Mouse (Mus musculus) forebrain, embryonic 14.5 days (tissue): ENCODE results near the gene Nudt3. TPM values are rescaled to one million over a fixed set of nuclear protein-coding genes. Genes with fewer than 3 reads are reported as not detected.
A peak's percentile ranks its signal among the peaks of the same experiment; 100 is the strongest.

ENCODE experiments used
- ATAC-seq: fragments of 200-750 bp; cut with Nextera tagmentation; 2 replicates; pipeline ENCODE4 v1.8.0; 2017; ENCODE audit warnings: mild to moderate bottlenecking, moderate library complexity
- DNase-seq: peaks from one replicate; pipeline ENCODE4 v3.0.0-alpha.2; 2015; ENCODE audit warnings: low spot score
- H3K27ac ChIP-seq: fragments of 300-500 bp; sonication (generic); 2 replicates; pipeline ENCODE4 v1.5.1; 2014; ENCODE audit warnings: low read depth, mild to moderate bottlenecking, control low read depth, low read length, moderate library complexity
- H3K27me3 ChIP-seq: fragments of 300-500 bp; sonication (generic); replicated peaks from 2 replicates; pipeline ENCODE4 v1.6.1; 2014; ENCODE audit warnings: low read length, control low read depth, mixed read lengths; ENCODE audit not compliant: control insufficient read depth, insufficient read depth
- H3K36me3 ChIP-seq: fragments of 300-500 bp; sonication (generic); 2 replicates; pipeline ENCODE4 v1.6.1; 2014; ENCODE audit warnings: low read length, control low read depth; ENCODE audit not compliant: control insufficient read depth, insufficient read depth
- H3K4me1 ChIP-seq: fragments of 300-500 bp; sonication (generic); 2 replicates; pipeline ENCODE4 v1.6.1; 2014; ENCODE audit warnings: antibody characterized with exemption, low read length, control low read depth; ENCODE audit not compliant: control insufficient read depth, insufficient read depth
- H3K4me2 ChIP-seq: fragments of 300-500 bp; sonication (generic); 2 replicates; pipeline ENCODE4 v1.6.1; 2014; ENCODE audit warnings: mild to moderate bottlenecking, control low read depth, low read length
- H3K4me3 ChIP-seq: fragments of 300-500 bp; sonication (generic); 2 replicates; pipeline ENCODE4 v1.5.1; 2014; ENCODE audit warnings: low read depth, low read length, control low read depth
- H3K9ac ChIP-seq: fragments of 300-500 bp; sonication (generic); 2 replicates; pipeline ENCODE4 v1.6.1; 2014; ENCODE audit warnings: mild to moderate bottlenecking, low read length, control low read depth, moderate library complexity
- H3K9me3 ChIP-seq: fragments of 300-500 bp; sonication (generic); replicated peaks from 2 replicates; pipeline ENCODE4 v1.6.1; 2016; ENCODE audit warnings: low read length, control low read depth, mixed read lengths; ENCODE audit not compliant: control insufficient read depth
- WGBS: fragments of 180-500 bp; shearing (Covaris S2); extraction: QIAGEN DNeasy Blood & Tissue Kit; methylation state at CpG from one replicate; pipeline ENCODE4 v1.1.7; 2014; 5-methylcytosine and 5-hydroxymethylcytosine counted together
- polyA plus RNA-seq: library from polyadenylated mRNA; unstranded; fragments of >200 nt; fragmentation: Nextera tagmentation; extraction: Ambion mirVana; gene quantifications from 2 replicates; pipeline ENCODE4 v1.2.1, GENCODE M21; 2014

Nudt3 gene
- polyA plus RNA-seq, 1 experiment from 2014 or later: 175 TPM

DNA sequence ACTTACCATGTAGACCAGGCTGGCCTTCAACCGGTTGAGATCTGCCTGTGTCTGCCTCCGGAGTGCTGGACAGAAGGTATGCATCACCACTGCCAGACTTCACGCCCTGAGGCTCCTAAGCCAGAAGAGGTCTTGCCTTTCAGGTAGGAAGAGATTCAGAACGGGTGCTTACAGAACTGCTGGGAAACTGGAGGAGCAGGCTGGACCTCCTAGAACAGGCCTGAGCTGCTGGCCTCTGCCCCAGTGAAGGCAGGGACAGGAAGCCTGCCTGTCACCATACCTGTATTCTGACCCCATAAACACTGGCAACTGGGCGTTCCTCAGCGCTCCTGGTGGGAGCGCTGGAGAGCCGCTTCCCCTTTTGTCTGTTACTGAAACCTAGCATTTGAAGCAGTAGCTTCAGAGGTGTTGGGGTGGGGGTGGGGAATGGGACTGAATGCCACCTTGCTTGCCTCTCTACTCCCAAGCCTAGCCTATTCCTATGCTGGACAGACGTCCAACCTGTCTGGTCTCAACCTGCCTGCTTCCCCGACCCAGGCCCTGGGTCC lies 71.8 kb downstream of the Nudt3 start:
- Histone ChIP-seq H3K4me3 (no peak overlapping the region), H3K36me3 (no peaks in the 10 kb centered on the region), H3K4me2 (no peak overlapping the region), H3K27ac (no peak overlapping the region), H3K27me3 (no peaks in the 10 kb centered on the region), H3K9ac (no peak overlapping the region), H3K4me1 (peaks cover 10% of the 10 kb centered on the region), H3K9me3 (no peaks in the 10 kb centered on the region)
- DNase-seq (no peak), ATAC-seq (no peak)
- WGBS: 58% methylated on average over 10 of the region's 10 CpGs

DNA sequence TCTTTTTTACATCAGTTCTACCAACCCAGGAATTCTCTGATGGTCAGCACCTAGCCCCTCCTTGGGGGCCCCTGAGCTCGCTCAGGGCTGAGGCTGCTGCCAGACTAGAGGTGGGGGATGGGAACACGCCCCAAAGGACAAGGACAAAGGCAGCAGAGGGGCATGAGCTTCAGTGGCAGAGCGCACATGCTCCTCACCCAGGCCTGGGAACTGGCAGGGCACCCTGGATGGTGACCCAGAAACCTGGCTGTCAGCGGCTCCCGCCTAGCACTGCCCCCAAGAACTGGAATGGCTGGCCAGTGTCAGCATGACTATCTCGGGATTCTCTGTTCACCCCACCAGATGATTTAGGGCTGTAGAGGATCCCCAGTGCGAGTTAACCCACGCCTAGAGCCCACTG lies 74.1 kb downstream of the Nudt3 start:
- DNase-seq (peak; percentile 20), ATAC-seq (peak; percentile 54; the same call in 1 of the 2 replicates)
- Histone ChIP-seq H3K27me3 (no peaks in the 10 kb centered on the region), H3K4me1 (peaks cover 7% of the 10 kb centered on the region), H3K9me3 (no peaks in the 10 kb centered on the region), H3K9ac (0 out of 2 replicates have a peak overlapping the region, but pooled peaks have one; percentile 13), H3K4me2 (no peak overlapping the region), H3K36me3 (no peaks in the 10 kb centered on the region), H3K27ac (no peak overlapping the region), H3K4me3 (no peak overlapping the region)
- WGBS: 37% methylated on average over 8 of the region's 8 CpGs

DNA sequence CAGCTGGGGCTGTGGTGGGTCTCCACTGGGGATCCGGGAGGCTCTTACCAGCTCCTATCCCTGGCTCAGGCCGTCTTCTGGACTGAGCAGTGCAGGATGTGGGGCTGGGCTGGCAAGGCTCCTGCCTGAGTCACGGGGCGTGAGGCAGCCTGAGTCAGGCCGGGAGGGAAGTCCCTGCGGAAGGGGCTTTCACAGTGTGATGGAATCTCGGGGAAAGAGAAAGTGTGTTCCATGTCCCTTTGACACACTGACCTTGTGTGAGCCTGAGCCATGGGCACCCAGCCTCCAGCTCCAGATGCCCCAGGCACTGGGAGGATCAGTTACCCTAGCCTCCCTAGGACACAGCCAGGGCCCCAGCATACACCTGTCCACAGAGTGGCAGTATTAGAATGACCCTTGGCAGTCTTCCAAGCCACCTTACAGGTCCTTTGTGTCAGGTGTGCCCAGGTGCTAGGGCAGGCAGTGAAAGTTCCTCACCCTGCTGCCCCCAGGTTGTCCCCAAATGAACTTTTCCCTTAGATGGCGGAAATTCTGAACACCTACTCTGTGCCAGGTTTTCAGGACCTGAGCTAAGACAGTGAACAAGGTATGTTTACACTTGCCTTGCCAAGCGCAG lies 75.9 kb downstream of the Nudt3 start:
- H3K36me3 ChIP-seq: no peaks in the 10 kb centered on the region
- no peaks in the 10 kb centered on the region for H3K27me3 ChIP-seq
- no peak overlapping the region for H3K4me2 ChIP-seq
- H3K9me3 ChIP-seq: no peaks in the 10 kb centered on the region
- H3K4me1 ChIP-seq: peaks cover 7% of the 10 kb centered on the region
- H3K4me3 ChIP-seq: no peak overlapping the region
- ATAC-seq (no peak), DNase-seq (no peak)
- no peak overlapping the region for H3K27ac ChIP-seq
- no peak overlapping the region for H3K9ac ChIP-seq
- whole genome bisulfite sequencing: 80% methylated on average over 9 of the region's 9 CpGs

DNA sequence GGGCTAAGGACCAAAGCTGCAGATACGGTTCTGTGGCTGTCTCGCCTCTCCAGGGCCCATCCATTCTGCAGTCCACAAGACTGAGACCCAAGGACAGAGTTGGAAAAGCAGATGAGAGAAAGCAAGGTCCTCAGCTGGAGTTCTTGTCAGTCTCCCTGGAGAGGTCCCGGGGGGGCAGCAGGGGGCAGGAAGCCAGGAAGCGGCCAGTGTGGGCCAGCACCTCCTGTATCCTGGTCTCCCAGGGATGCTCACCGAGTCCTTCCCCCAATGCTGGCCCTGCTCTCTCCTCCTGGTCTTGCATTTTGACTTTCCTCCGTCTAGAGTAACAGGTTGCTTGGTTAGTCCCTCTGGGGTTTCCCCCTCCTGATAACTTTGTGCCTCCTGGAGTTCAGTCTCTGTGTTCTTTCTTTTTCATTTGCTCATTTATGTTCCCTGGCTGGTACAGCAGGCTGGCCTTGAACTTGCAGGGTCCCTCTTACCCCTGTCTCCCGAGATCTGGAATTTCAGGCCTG lies 76.7 kb downstream of the Nudt3 start:
- Histone ChIP-seq H3K4me3 (no peak overlapping the region), H3K9me3 (no peaks in the 10 kb centered on the region), H3K4me1 (peaks cover 7% of the 10 kb centered on the region), H3K27me3 (no peaks in the 10 kb centered on the region), H3K9ac (no peak overlapping the region), H3K4me2 (no peak overlapping the region), H3K36me3 (no peaks in the 10 kb centered on the region), H3K27ac (no peak overlapping the region)
- no peak for DNase-seq
- 77% methylated on average over 7 of the region's 7 CpGs for WGBS
- ATAC-seq: no peak

DNA sequence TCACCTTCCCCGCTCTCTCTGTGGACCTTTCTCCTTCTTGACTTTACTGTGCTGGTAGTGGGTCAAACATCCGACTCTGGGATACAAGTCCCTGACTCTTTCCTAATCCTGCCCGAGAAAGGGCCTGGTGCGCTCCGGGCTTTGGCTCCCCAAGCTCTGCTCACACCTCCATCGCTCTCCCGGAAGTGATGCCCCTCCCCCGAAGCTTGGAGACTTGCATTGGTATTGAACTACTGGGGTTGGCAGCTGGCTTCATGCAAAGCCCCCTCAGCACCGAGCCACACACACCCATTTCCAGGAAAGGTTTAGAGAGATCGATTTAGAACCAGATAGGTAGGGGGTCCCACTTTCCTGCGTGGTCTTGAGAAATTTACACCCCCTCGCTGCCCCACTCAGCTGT lies 77.3 kb downstream of the Nudt3 start:
- H3K9me3 ChIP-seq: no peaks in the 10 kb centered on the region
- DNase-seq: no peak
- H3K36me3 ChIP-seq: no peaks in the 10 kb centered on the region
- no peak overlapping the region for H3K4me2 ChIP-seq
- no peaks in the 10 kb centered on the region for H3K27me3 ChIP-seq
- peaks cover 7% of the 10 kb centered on the region for H3K4me1 ChIP-seq
- WGBS: 55% methylated on average over 12 of the region's 12 CpGs
- H3K27ac ChIP-seq: no peak overlapping the region
- no peak overlapping the region for H3K9ac ChIP-seq
- no peak overlapping the region for H3K4me3 ChIP-seq
- ATAC-seq: no peak

DNA sequence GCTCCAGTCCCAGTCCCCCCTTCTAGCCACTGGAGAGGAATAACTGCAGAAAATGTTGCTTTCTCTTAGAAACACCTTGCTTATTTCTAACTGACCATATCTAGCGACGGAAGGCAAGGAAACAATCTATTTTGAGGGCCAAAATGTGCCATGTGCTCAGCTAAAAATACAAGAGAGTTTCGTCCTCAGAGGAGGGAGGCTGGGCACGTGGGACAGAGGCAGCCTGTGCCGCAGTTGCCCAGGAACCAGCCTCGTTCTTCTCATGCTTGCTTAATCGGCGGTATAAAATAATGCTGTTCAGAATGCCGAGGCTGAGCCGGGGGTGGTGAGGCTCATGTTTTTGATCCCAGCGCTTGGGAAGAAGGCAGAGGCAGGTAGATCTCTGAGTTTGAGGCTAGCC lies 78.7 kb downstream of the Nudt3 start:
- Histone ChIP-seq H3K9me3 (no peaks in the 10 kb centered on the region), H3K4me2 (no peak overlapping the region), H3K4me1 (peaks cover 7% of the 10 kb centered on the region), H3K27ac (no peak overlapping the region), H3K27me3 (no peaks in the 10 kb centered on the region), H3K36me3 (no peaks in the 10 kb centered on the region), H3K4me3 (no peak overlapping the region), H3K9ac (no peak overlapping the region)
- WGBS: 79% methylated on average over 11 of the region's 11 CpGs
- DNase-seq (no peak), ATAC-seq (no peak)

DNA sequence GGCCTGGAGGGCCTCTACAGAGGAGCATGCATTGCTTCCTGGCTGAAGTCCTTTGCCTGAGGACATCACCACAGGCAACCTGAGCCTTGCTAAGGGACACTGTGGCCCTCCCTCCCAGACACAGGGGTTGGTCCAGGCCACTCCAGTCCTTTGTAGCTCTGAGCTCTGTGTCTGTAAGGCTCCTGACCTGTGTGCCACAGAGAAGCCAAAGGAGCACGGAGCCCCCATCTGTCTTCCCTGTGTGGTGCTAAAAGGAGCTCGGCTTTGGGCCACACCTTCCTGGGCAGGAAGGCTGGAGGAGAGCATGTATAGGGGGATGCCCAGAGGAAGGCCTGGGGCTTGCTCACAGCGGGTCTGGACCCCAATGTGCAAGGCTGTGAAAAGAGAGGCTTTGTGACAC lies 81.3 kb downstream of the Nudt3 start:
- H3K4me3 ChIP-seq: no peak overlapping the region
- no peaks in the 10 kb centered on the region for H3K27me3 ChIP-seq
- DNase-seq (no peak), ATAC-seq (no peak)
- 78% methylated on average over 3 of the region's 3 CpGs for WGBS
- H3K4me2 ChIP-seq: no peak overlapping the region
- H3K9me3 ChIP-seq: no peaks in the 10 kb centered on the region
- no peak overlapping the region for H3K27ac ChIP-seq
- no peaks in the 10 kb centered on the region for H3K4me1 ChIP-seq
- no peak overlapping the region for H3K9ac ChIP-seq
- no peaks in the 10 kb centered on the region for H3K36me3 ChIP-seq

DNA sequence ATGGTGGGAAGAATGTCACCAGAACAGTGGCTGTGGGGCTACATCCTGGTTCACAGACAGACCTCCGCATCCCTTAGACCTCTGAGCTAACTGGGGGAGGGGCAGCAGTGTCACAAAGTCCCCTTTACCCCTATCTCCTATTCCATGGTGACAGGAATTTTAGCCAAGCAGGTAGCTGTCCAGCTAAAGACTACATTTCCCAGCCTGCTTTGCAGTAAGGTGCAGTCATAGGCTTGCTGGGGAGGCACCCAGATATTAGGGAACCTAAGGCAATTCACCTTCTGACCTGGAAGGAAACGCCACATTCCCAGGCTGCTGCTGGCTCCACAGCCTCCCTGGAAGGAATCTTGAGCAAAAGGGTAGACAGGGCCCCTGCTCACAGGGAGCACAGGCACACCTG lies 82.0 kb downstream of the Nudt3 start:
- H3K9ac ChIP-seq: no peak overlapping the region
- no peaks in the 10 kb centered on the region for H3K4me1 ChIP-seq
- H3K4me3 ChIP-seq: no peak overlapping the region
- H3K9me3 ChIP-seq: no peaks in the 10 kb centered on the region
- H3K36me3 ChIP-seq: no peaks in the 10 kb centered on the region
- no peak overlapping the region for H3K4me2 ChIP-seq
- H3K27me3 ChIP-seq: no peaks in the 10 kb centered on the region
- H3K27ac ChIP-seq: no peak overlapping the region
- 78% methylated on average over 2 of the region's 2 CpGs for WGBS
- ATAC-seq: no peak
- DNase-seq: no peak

DNA sequence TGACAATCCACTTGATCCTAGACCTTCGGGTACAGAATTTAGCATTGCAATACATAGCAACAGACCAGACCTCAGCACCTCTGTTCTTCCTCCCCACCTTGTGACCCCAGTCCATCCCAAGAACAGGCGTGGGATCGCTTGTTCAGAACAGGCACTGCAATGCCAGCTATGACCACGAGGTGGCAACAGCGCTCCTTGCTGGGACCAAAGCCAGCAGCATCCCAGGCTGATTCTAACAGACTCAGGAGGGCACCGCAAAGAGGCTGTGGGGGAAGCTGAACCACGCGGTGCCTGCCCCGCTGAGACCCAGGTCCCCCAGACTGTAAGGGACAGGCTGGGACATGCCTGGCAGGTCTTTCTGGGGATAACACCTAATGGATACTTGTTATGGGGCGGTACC lies 88.6 kb downstream of the Nudt3 start:
- DNase-seq: peak; percentile 90
- Histone ChIP-seq H3K4me1 (no peaks in the 10 kb centered on the region), H3K4me2 (no peak overlapping the region), H3K36me3 (no peaks in the 10 kb centered on the region), H3K27ac (no peak overlapping the region), H3K27me3 (no peaks in the 10 kb centered on the region), H3K9me3 (no peaks in the 10 kb centered on the region), H3K9ac (no peak overlapping the region), H3K4me3 (no peak overlapping the region)
- 4% methylated on average over 10 of the region's 10 CpGs for WGBS
- peak; percentile 74 for ATAC-seq
